Mouse (Mus musculus): Measurements from ENCODE around the gene Rfx5. TPM values are rescaled to one million over a fixed set of nuclear protein-coding genes. Genes with fewer than 3 reads are reported as not detected.
"Not testable (repeated sequence)": the region's sequence is repeated elsewhere in the genome, so short reads cannot be mapped to it uniquely, and the experiment has no call there.

Gene Rfx5
- polyA plus RNA-seq, 1 experiment from 2014 or later: 13.0 TPM

DNA sequence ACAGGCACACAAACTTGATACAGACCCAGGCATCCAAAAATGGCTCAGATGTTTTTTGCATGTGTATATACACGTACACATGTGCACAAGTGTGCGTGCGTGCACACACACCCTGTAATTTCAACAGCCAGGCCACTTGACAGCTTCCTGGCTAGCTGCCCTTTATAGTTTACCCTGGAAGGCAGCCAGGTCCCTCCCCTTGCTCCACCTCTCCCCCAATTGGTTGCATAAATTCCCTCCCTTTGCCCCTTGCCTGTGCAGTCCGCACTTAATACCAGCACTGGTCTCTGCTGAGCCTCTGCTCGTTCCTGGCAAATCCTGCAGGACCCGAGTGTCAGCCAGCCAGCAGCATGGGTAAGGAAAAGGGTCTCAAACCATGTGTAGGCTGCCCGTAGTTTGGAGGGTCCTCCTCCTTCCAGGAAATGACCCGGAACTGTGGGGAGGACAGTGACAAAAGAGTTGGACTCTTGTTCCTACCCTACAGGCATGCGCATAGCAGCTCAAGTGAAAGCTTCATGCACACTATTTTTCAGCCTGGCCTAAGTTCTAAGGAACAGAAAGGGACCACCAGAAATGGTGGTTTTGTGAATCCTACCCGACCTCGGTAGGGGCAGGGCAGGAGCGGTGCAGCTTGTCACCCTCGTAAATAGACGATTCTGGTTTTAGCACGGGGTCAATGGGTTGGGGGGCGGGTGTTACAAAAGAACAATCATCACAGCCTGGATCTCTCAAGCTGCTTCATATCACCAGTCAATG is 20.9 kb upstream of the Rfx5 start, which contains the start of gene Selenbp1:
Gene Selenbp1, plus strand, starts transcription at position 248 of the 756 bp plus-strand sequence.
- no peaks in the 10 kb centered on the region for H3K9me3 ChIP-seq (ENCODE audit: control insufficient read depth, low read length)
- H3K4me1 ChIP-seq (ENCODE audit: control insufficient read depth, insufficient read depth, low read length): peaks cover 8% of the 10 kb centered on the region
- WGBS: 3% methylated on average over 16 of the region's 16 CpGs
- H3K9ac ChIP-seq (ENCODE audit: low read depth, low read length): peak within 1 kb of the TSS; percentile 31; the same call in 1 of the 2 replicates
- H3K36me3 ChIP-seq (ENCODE audit: control insufficient read depth, insufficient read depth, low read length): no peaks in the 10 kb centered on the region
- H3K27ac ChIP-seq (ENCODE audit: low read depth, low read length): peak within 1 kb of the TSS; percentile 88
- H3K4me3 ChIP-seq (ENCODE audit: low read length): peak within 1 kb of the TSS; percentile 27
- H3K27me3 ChIP-seq (ENCODE audit: control insufficient read depth, insufficient read depth, low read length): no peaks in the 10 kb centered on the region
- ATAC-seq (ENCODE audit: low FRiP score, low TSS enrichment): peak; percentile 87
- peak within 1 kb of the TSS; percentile 51 for H3K4me2 ChIP-seq (replicated peaks; ENCODE audit: low read depth, low read length)

DNA sequence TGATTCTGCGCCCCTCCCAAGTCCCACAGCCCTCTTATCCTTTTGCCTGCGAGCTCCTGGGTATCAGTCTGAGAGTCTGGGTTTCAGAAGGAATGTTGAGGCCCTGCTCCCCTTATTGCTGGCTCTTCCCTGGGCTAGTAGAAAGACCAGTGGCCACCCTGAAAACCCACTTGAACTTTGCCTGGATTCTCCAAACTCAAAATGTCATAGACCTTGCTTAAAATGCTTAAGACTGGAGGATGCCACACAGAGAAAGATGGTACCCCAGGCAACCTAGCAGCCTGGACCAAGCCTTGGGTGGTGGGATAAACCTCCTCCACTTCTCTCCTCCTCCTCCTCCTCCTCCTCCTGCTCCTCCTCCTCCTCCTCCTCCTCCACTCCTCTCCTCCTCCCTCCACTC is 20.3 kb upstream of the Rfx5 start:
- not testable (repeated sequence) for H3K9ac ChIP-seq (ENCODE audit: low read depth, low read length); ATAC-seq (ENCODE audit: low FRiP score, low TSS enrichment); H3K4me2 ChIP-seq (replicated peaks; ENCODE audit: low read depth, low read length); H3K4me3 ChIP-seq (ENCODE audit: low read length); H3K9me3 ChIP-seq (ENCODE audit: control insufficient read depth, low read length); H3K36me3 ChIP-seq (ENCODE audit: control insufficient read depth, insufficient read depth, low read length); H3K4me1 ChIP-seq (ENCODE audit: control insufficient read depth, insufficient read depth, low read length); H3K27me3 ChIP-seq (ENCODE audit: control insufficient read depth, insufficient read depth, low read length)
- no CpG with 5 or more reads among the region's 2 CpGs for WGBS
- H3K27ac ChIP-seq (ENCODE audit: low read depth, low read length): peak overlapping the region; percentile 88; the same call in 1 of the 2 replicates

DNA sequence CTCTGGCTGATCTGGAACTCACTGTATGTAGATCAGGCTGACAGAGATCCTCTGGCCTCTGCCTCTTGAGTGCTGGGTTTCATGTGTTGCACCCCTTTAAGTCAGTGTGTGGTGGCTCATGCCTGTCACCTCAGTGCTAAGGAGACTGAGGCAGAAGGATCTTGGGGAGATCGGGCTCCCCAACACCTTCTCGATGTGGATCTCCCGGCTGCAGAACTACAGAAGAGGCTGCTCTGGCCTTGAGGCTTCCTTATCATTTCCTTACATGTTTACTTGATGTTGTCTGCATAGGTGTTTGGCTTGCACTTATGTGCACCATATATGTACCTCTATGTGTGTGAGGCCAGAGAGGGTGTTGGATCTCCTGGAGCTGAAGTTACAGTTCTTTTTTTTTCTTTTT is 19.3 kb upstream of the Rfx5 start:
- WGBS: 92% methylated on average over 3 of the region's 3 CpGs
- H3K4me1 ChIP-seq (ENCODE audit: control insufficient read depth, insufficient read depth, low read length); H3K27ac ChIP-seq (ENCODE audit: low read depth, low read length); H3K9me3 ChIP-seq (ENCODE audit: control insufficient read depth, low read length); H3K4me3 ChIP-seq (ENCODE audit: low read length); H3K4me2 ChIP-seq (replicated peaks; ENCODE audit: low read depth, low read length); ATAC-seq (ENCODE audit: low FRiP score, low TSS enrichment); H3K36me3 ChIP-seq (ENCODE audit: control insufficient read depth, insufficient read depth, low read length); H3K9ac ChIP-seq (ENCODE audit: low read depth, low read length); H3K27me3 ChIP-seq (ENCODE audit: control insufficient read depth, insufficient read depth, low read length): not testable (repeated sequence)

- not testable (repeated sequence) for H3K27me3 ChIP-seq (ENCODE audit: control insufficient read depth, insufficient read depth, low read length); H3K27ac ChIP-seq (ENCODE audit: low read depth, low read length); H3K4me3 ChIP-seq (ENCODE audit: low read length); H3K4me1 ChIP-seq (ENCODE audit: control insufficient read depth, insufficient read depth, low read length); ATAC-seq (ENCODE audit: low FRiP score, low TSS enrichment); H3K9ac ChIP-seq (ENCODE audit: low read depth, low read length); H3K4me2 ChIP-seq (replicated peaks; ENCODE audit: low read depth, low read length); H3K36me3 ChIP-seq (ENCODE audit: control insufficient read depth, insufficient read depth, low read length); H3K9me3 ChIP-seq (ENCODE audit: control insufficient read depth, low read length)
- 56% methylated on average over 3 of the region's 3 CpGs for WGBS
Observed at GRCm38 (mm10) chr3:94935332-94935731, 18.5 kb upstream of the Rfx5 start.

DNA sequence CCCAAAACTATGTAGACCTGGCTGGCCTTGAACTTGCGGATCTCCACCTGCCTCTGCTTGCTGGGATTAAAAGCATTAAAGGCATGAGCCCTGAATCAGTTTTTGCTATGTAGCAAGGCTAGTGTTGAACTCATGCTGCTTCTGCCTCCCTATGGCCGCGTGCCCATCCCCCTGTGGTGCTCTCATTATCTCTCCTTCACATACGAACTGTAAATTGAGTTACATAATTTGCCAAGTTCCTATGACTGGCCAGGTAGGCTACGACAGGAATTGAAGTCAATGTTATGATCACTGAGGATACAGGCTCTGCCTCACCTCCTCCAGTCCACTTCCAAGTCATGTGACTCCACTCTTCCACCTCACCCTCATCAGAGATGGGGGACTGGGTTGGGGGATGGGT is 17.7 kb upstream of the Rfx5 start:
- H3K27ac ChIP-seq (ENCODE audit: low read depth, low read length); H3K27me3 ChIP-seq (ENCODE audit: control insufficient read depth, insufficient read depth, low read length); H3K9me3 ChIP-seq (ENCODE audit: control insufficient read depth, low read length); H3K4me1 ChIP-seq (ENCODE audit: control insufficient read depth, insufficient read depth, low read length); H3K4me3 ChIP-seq (ENCODE audit: low read length); H3K9ac ChIP-seq (ENCODE audit: low read depth, low read length); H3K36me3 ChIP-seq (ENCODE audit: control insufficient read depth, insufficient read depth, low read length); ATAC-seq (ENCODE audit: low FRiP score, low TSS enrichment); H3K4me2 ChIP-seq (replicated peaks; ENCODE audit: low read depth, low read length): not testable (repeated sequence)
- WGBS: 85% methylated on average over 5 of the region's 5 CpGs

GRCm38 (mm10) chr3:94937194-94937593 is 16.7 kb upstream of the Rfx5 start:
- H3K4me2 ChIP-seq (replicated peaks; ENCODE audit: low read depth, low read length); ATAC-seq (ENCODE audit: low FRiP score, low TSS enrichment): not testable (repeated sequence)
- WGBS: 94% methylated on average over 6 of the region's 7 CpGs

GRCm38 (mm10) chr3:94940033-94940432 is 13.8 kb upstream of the Rfx5 start:
- H3K9me3 ChIP-seq (ENCODE audit: control insufficient read depth, low read length); ATAC-seq (ENCODE audit: low FRiP score, low TSS enrichment): not testable (repeated sequence)

More at GRCm38 (mm10) chr3:94937194-94937593, 16.7 kb upstream of the Rfx5 start:
- H3K27me3 ChIP-seq (ENCODE audit: control insufficient read depth, insufficient read depth, low read length); H3K27ac ChIP-seq (ENCODE audit: low read depth, low read length); H3K4me1 ChIP-seq (ENCODE audit: control insufficient read depth, insufficient read depth, low read length); H3K4me3 ChIP-seq (ENCODE audit: low read length); H3K36me3 ChIP-seq (ENCODE audit: control insufficient read depth, insufficient read depth, low read length); H3K9me3 ChIP-seq (ENCODE audit: control insufficient read depth, low read length); H3K9ac ChIP-seq (ENCODE audit: low read depth, low read length): not testable (repeated sequence)

DNA sequence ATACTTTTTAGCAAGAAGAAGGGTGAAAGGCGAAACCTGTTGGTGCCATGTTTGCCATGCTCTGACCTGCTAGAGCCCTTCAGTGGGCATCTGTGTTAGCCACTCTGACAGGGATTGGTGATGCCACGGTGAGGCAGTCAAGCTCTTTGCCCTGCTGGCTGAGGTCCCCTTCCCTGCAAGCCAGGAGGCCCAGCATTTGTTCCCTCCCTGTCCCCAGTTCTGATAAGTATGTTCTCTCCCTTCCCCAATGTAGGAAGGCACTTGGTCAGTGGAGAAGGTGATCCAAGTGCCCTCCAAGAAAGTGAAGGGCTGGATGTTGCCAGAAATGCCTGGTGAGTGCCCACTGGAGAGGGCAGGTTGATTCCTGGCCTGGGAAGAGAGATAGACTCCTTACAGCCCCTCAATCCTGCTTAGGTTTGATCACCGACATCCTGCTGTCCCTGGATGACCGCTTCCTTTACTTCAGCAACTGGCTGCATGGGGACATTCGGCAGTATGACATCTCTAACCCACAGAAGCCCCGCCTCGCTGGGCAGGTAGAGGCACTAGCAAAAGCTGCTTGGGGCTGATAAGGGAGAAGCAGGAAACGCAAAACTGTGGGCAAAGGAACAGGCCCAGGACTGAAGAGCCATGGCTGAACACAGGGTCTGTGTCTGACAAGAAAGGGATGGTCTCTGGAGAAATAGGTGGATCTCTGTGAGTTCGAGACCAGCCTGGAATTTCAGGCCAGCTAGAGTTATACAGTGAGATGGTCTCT is 11.5 kb upstream of the Rfx5 start:
- not testable (repeated sequence) for ATAC-seq (ENCODE audit: low FRiP score, low TSS enrichment)

More at GRCm38 (mm10) chr3:94940033-94940432, 13.8 kb upstream of the Rfx5 start:
- H3K36me3 ChIP-seq (ENCODE audit: control insufficient read depth, insufficient read depth, low read length); H3K27me3 ChIP-seq (ENCODE audit: control insufficient read depth, insufficient read depth, low read length); H3K9ac ChIP-seq (ENCODE audit: low read depth, low read length); H3K4me3 ChIP-seq (ENCODE audit: low read length); H3K4me2 ChIP-seq (replicated peaks; ENCODE audit: low read depth, low read length); H3K4me1 ChIP-seq (ENCODE audit: control insufficient read depth, insufficient read depth, low read length); H3K27ac ChIP-seq (ENCODE audit: low read depth, low read length): not testable (repeated sequence)
- whole genome bisulfite sequencing: 70% methylated on average over 9 of the region's 9 CpGs

GRCm38 (mm10) chr3:94943706-94944105 is 10.2 kb upstream of the Rfx5 start:
- ATAC-seq (ENCODE audit: low FRiP score, low TSS enrichment): 0 out of 2 replicates have a peak, but pooled peaks have one; percentile 24
- not testable (repeated sequence) for H3K36me3 ChIP-seq (ENCODE audit: control insufficient read depth, insufficient read depth, low read length); H3K4me3 ChIP-seq (ENCODE audit: low read length); H3K9ac ChIP-seq (ENCODE audit: low read depth, low read length); H3K9me3 ChIP-seq (ENCODE audit: control insufficient read depth, low read length); H3K4me2 ChIP-seq (replicated peaks; ENCODE audit: low read depth, low read length); H3K27ac ChIP-seq (ENCODE audit: low read depth, low read length); H3K27me3 ChIP-seq (ENCODE audit: control insufficient read depth, insufficient read depth, low read length); H3K4me1 ChIP-seq (ENCODE audit: control insufficient read depth, insufficient read depth, low read length)
- 41% methylated on average over 4 of the region's 4 CpGs for WGBS

More for the DNA sequence above, 11.5 kb upstream of the Rfx5 start:
- not testable (repeated sequence) for H3K36me3 ChIP-seq (ENCODE audit: control insufficient read depth, insufficient read depth, low read length); H3K27me3 ChIP-seq (ENCODE audit: control insufficient read depth, insufficient read depth, low read length); H3K27ac ChIP-seq (ENCODE audit: low read depth, low read length); H3K4me1 ChIP-seq (ENCODE audit: control insufficient read depth, insufficient read depth, low read length); H3K4me3 ChIP-seq (ENCODE audit: low read length); H3K9me3 ChIP-seq (ENCODE audit: control insufficient read depth, low read length); H3K4me2 ChIP-seq (replicated peaks; ENCODE audit: low read depth, low read length); H3K9ac ChIP-seq (ENCODE audit: low read depth, low read length)
- 70% methylated on average over 8 of the region's 9 CpGs for WGBS
